Mouse (Mus musculus) C2C12 (cell line): ENCODE measurements around the gene Upp2.

Experiments
- CTCF ChIP-seq: IDR thresholded peaks from one replicate; pipeline ENCODE4 v1.5.1; 2011; ENCODE audit not compliant: control insufficient read depth, insufficient read depth, insufficient read length
- MYOG ChIP-seq: IDR thresholded peaks from one replicate; pipeline ENCODE4 v1.6.1; 2011; ENCODE audit not compliant: control insufficient read depth, insufficient read length; ENCODE audit errors: extremely low read depth
- USF1 ChIP-seq: IDR thresholded peaks from one replicate; pipeline ENCODE4 v1.6.1; 2011; ENCODE audit warnings: low read depth, mild to moderate bottlenecking, control low read depth, moderate library complexity

DNA sequence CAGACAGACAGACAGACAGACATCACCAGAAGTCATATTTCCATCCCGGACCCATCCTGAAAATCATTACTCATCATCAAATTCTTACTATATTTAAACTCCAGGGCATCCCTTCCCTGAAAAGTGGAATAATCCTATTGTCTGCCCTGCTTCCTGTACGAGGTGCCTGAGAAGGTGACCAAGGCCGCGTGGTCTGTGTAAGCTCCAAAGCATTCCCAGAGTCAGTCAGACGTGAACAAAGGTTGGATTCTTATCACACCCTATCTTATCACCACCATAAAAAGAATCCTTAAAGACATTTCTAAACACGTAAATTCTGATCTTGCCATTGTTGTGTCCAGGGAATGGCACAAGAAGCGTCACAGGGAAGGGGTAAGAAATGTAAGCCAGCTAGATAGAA, 18.2 kb upstream of the Upp2 start:
- TF ChIP-seq CTCF (no peak), USF1 (no peak), MYOG (no peak)
